Mouse (Mus musculus) liver, embryonic 14.5 days (tissue): ENCODE data around the gene Srm.

Experiments
- CTCF ChIP-seq: IDR thresholded peaks from 2 replicates; pipeline ENCODE4 v1.5.1; 2016; ENCODE audit warnings: antibody characterized with exemption, low read depth, control low read depth
- EP300 ChIP-seq: IDR thresholded peaks from 2 replicates; pipeline ENCODE4 v1.6.1; 2016; ENCODE audit warnings: antibody characterized with exemption, low read depth

DNA sequence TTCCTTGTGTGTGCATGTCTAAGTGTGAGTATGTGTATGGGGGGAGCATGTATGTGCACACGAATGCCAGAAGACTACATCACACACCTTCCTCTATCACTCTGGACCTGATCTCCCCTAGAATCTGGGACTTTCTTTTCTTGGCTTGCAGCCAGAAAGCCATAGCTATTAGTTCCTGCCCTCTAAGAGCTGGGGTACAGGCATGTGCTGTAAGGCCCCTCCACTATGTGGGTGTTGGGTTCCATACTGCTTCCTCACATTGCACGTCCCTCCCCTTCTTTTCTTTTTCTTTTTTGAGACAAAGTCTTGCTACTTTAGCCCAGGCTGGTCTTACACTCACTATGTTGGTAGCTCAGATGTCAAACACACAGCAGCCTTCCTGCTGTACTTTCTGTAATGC, 44.0 kb downstream of the Srm start:
- TF ChIP-seq CTCF (no peak), EP300 (no peak)
